Mouse (Mus musculus) brain, embryonic 14.5 days (tissue): ENCODE results near the gene Olfr1370.

Experiments
- CTCF ChIP-seq: fragments of 200-500 bp; IDR thresholded peaks from 2 replicates; pipeline ENCODE4 v1.5.1; 2012; ENCODE audit warnings: inconsistent platforms, mild to moderate bottlenecking, moderate library complexity, borderline replicate concordance; ENCODE audit not compliant: insufficient read depth, insufficient read length; ENCODE audit errors: extremely low read depth
- POLR2A ChIP-seq: fragments of 200-500 bp; IDR thresholded peaks from 2 replicates; pipeline ENCODE4 v1.6.1; 2012; ENCODE audit warnings: mild to moderate bottlenecking, inconsistent platforms, borderline replicate concordance; ENCODE audit not compliant: poor library complexity, insufficient read depth, insufficient read length, severe bottlenecking; ENCODE audit errors: extremely low read depth

- no peak for TF ChIP-seq CTCF
- TF ChIP-seq POLR2A = no peak
Measured at GRCm38 (mm10) chr13:21066021-21066420, 8.7 kb downstream of the Olfr1370 start.
